Mouse (Mus musculus) splenic B cell, adult 2 months (primary cell): Measurements from ENCODE around the gene Hist1h4f.
"Not testable (repeated sequence)": the region's sequence is repeated elsewhere in the genome, so short reads cannot be mapped to it uniquely, and the experiment has no call there.

Source experiments
- DNase-seq: peaks from one replicate; pipeline ENCODE4 v3.0.0-alpha.2; 2011; ENCODE audit warnings: low read depth, low spot score
- H3K27me3 ChIP-seq: 2 replicates; pipeline ENCODE4 v1.6.1; 2012; ENCODE audit warnings: mild to moderate bottlenecking, low read length, moderate library complexity, mixed read lengths; ENCODE audit not compliant: control insufficient read depth, poor library complexity, insufficient read depth, severe bottlenecking
- H3K36me3 ChIP-seq: 2 replicates; pipeline ENCODE4 v1.6.1; 2012; ENCODE audit warnings: mild to moderate bottlenecking, low read length, moderate library complexity, mixed read lengths; ENCODE audit not compliant: control insufficient read depth, poor library complexity, insufficient read depth, severe bottlenecking

Gene Hist1h4f

GRCm38 (mm10) chr13:23536076-23536822 is 15.2 kb downstream of the Hist1h4f start:
- H3K27me3 ChIP-seq = no peaks in the 10 kb centered on the region
- no peaks in the 10 kb centered on the region for H3K36me3 ChIP-seq
- DNase-seq = no peak

DNA sequence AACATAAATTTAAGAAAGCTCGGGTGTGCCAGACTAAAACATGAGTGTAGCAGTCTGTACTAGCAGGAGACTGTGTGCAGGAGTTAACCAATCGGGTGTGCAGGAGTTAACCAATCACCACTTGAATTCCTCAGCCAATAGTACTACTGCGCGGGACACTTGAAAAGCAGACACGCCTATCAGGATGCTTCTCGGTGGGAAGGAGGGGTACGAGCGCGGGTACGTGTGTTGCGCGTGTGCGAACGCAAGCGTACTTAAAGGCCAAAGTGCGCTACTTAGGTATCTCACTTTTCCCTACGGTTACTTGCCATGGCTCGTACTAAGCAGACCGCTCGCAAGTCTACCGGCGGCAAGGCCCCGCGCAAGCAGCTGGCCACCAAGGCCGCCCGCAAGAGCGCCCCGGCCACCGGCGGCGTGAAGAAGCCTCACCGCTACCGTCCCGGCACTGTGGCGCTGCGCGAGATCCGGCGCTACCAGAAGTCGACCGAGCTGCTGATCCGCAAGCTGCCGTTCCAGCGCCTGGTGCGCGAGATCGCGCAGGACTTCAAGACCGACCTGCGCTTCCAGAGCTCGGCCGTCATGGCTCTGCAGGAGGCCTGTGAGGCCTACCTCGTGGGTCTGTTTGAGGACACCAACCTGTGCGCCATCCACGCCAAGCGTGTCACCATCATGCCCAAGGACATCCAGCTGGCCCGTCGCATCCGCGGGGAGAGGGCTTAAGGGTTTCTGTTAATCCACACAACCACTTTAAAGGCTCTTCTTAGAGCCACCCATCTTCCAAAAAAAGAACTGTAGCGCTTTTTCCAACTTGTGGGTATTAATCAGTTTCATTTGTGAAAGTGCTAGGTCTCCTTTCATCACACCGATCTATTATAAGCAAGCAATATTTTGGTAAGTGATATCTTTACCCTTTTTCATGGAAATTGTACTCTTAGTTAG is 16.0 kb downstream of the Hist1h4f start, which contains the start of gene Hist1h3g:
Hist1h3g (plus strand) TSS at position 286 of the 939 bp plus-strand sequence.
- H3K27me3 ChIP-seq, H3K36me3 ChIP-seq: not testable (repeated sequence)
- peak; percentile 92 for DNase-seq

DNA sequence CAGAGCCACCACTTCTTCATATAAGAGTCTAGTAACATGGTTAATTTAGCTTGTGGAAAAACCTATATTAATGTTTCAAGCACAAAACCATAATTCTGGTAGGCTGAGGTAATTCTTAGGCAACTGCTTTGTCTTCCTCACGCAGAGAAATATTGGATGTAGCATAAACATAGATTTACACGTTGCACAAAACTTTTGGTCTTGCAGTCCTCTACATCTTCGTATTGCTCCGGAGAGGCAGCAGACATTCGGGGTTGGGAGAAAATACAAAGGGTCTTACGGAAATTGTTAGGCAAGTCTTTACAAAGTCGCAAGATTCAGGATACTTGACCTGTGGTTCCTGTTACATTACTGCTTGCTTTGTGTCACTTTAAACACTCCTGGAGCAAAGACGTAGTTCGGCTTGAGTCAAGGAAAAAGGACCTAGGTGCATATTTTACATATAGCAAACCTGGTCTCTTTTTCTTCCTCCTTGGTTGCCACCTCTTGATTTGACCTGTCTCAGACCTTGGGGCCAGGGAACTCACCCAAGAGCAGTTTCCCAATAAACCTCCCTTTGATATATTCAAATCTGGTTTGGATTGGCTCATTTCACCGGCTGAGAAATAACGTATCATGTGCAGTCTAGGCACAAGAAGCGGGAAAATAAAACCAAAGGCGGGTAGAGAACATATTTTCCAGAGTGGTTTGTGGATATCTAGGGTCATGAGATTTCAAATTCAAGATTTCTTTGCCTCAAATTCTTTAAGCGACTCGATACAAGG is 16.9 kb downstream of the Hist1h4f start:
- H3K27me3 ChIP-seq = no peaks in the 10 kb centered on the region
- DNase-seq = no peak
- no peaks in the 10 kb centered on the region for H3K36me3 ChIP-seq

DNA sequence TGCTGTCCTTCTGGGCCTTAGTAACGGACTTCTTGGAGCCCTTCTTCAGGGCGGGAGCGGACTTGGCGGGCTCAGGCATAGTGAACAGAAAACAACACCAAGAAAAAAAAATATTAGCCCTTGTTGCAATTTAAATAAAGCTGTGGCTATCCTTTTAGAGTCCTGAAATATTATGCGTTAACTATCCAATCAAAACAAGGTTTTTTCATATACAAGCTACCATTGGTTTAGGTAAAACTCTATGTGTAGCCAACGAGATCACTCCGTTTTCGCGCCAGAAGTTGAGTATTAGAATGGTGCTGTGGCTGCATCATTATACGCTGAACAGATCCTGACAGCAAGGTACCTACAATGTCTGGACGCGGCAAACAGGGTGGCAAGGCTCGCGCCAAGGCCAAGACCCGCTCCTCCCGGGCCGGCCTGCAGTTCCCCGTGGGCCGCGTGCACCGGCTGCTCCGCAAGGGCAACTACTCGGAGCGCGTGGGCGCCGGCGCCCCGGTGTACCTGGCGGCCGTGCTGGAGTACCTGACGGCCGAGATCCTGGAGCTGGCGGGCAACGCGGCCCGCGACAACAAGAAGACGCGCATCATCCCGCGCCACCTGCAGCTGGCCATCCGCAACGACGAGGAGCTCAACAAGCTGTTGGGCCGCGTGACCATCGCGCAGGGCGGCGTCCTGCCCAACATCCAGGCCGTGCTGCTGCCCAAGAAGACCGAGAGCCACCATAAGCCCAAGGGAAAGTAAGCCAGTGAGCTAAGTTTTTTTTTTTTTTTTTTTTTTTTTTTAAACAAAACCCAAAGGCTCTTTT is 17.7 kb downstream of the Hist1h4f start, which contains the start of gene Hist1h2af:
Hist1h2af (plus strand) TSS at position 347 of the 808 bp plus-strand sequence.
- not testable (repeated sequence) for H3K27me3 ChIP-seq, H3K36me3 ChIP-seq
- DNase-seq = peak; percentile 83

DNA sequence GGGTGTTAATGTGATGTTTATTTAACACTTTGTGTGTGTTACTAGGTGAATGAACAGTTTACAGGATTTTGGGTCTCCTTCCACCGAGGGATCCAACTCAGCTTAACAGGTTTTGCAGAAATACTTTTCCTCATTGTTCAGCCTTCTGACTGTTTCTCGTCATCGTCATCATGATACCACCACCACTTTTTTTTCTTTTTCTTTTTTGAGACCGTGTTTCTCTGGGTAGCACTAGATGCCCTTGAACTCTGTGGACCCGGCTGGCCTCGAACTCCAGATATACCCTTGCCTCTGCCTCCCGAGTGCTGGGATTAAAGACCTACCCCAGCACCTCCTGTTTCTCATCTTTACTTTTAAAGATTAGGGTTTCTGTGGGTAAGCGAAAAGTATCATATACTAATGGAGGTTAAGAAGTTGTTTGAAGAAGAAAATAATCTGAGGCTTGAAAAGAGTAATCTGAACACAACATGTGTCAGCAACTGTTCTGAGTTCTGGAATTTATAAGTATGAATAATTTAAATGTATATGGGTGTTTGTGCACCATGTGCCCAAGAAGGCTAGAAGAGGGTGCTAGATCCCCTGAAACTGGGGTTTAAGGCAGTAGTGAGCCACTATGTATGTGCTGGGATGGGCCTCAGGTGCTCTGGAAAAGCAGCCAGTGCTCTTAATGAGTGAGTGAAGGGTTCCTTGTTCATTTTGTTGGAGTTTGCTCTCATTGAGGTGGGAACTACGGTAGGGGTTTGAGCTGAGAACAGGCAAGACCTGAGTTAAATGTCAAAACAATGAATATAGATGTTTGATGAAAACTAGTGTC is 19.0 kb downstream of the Hist1h4f start:
- Histone ChIP-seq H3K36me3 (no peaks in the 10 kb centered on the region), H3K27me3 (no peaks in the 10 kb centered on the region)
- no peak for DNase-seq

GRCm38 (mm10) chr13:23530901-23531875 is 20.3 kb downstream of the Hist1h4f start, which contains the start of gene Hist1h4h:
Hist1h4h (plus strand) TSS chr13:23531050.
- H3K27me3 ChIP-seq = no peaks in the 10 kb centered on the region

GRCm38 (mm10) chr13:23530181-23530900 is 21.1 kb downstream of the Hist1h4f start:
- Histone ChIP-seq H3K36me3 (no peaks in the 10 kb centered on the region), H3K27me3 (no peaks in the 10 kb centered on the region)
- DNase-seq = peak; percentile 84

More at GRCm38 (mm10) chr13:23530901-23531875, 20.3 kb downstream of the Hist1h4f start, which contains the start of gene Hist1h4h:
- peak; percentile 97 for DNase-seq
- H3K36me3 ChIP-seq = no peaks in the 10 kb centered on the region

DNA sequence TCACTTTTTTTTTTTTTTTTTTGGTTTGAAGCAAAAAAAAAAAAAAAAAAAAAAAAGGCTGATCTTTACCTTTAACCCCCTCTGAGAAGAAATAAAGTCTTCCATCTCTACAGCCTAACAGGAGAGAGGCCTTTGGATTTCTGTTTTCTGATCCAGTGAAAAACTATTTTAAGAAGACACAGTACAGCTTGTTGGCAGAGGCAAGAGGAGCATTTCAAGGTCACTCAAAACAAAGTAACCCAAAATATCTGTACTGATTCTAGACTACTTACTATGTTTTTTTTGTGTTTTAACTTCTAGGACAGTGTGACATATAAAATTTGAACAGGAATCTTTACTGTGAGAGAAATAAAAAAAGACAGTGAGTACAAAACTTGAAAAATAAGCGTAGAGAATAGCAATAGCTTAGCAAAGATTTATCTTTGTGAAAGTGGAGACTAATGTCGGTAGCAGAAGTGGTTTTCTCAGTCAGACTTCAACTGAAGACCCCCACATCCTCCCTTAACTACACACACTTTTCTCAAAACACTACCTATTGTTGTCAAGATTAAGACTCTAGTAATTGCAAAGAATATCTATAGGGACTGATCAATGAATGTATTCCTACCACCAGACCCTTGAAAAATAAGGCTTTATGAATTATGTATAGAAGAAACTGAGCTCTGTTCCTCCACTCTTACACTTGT is 21.8 kb downstream of the Hist1h4f start:
- Histone ChIP-seq H3K27me3 (no peaks in the 10 kb centered on the region), H3K36me3 (no peaks in the 10 kb centered on the region)
- DNase-seq = no peak

DNA sequence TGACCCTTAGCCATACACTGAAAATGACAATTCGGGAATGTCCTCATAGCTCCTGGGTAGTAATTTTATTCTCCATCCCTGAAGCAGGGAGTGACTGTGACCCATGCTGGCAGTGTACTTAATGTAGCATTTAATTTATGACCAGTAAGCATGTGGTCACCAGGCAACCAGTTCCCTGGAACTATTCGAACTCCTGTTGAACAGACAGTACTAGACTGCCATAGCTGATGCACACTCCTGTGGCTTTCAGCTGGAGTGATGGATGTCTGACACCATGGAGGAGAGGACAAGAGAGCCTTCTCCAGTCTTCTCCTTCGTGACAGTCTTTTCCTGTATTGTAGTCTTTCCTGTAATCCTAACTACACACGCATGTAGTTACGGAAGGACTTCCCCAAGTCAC is 22.4 kb downstream of the Hist1h4f start:
- Histone ChIP-seq H3K27me3 (no peaks in the 10 kb centered on the region), H3K36me3 (no peaks in the 10 kb centered on the region)
- no peak for DNase-seq

DNA sequence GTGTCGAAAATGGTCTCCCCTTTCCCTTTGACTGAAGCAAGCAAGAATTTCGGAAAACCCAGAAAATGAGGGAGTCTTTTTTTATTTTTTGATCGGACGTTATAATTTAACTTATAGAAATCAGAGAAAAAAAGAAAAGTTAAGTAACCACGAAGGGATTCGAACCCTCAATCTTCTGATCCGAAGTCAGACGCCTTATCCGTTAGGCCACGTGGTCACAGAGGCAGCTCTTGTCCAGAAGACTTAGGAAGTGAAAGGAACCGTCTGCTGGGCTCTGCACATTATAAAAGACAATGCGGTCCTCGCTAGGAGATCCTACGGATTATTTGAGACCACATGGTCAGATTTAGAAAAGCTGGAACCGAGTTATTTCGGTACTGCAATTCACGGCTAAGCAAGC is 25.1 kb downstream of the Hist1h4f start:
- H3K27me3 ChIP-seq = no peaks in the 10 kb centered on the region
- DNase-seq = peak; percentile 95
- no peaks in the 10 kb centered on the region for H3K36me3 ChIP-seq

GRCm38 (mm10) chr13:23525901-23526300 is 25.5 kb downstream of the Hist1h4f start:
- Histone ChIP-seq H3K27me3 (no peaks in the 10 kb centered on the region), H3K36me3 (no peaks in the 10 kb centered on the region)
- no peak for DNase-seq
